Mouse (Mus musculus) stomach, postnatal 0 days (tissue): ENCODE data around the gene Klhl21.

Source experiments
- CTCF ChIP-seq: IDR thresholded peaks from 2 replicates; pipeline ENCODE4 v1.5.1; 2016; ENCODE audit warnings: antibody characterized with exemption, low read depth, mild to moderate bottlenecking, moderate library complexity
- EP300 ChIP-seq: optimal IDR thresholded peaks from 2 replicates; pipeline ENCODE3; 2016; ENCODE audit warnings: antibody characterized with exemption

- TF ChIP-seq CTCF (no peak), EP300 (no peak)
Measured at GRCm38 (mm10) chr4:152062390-152063110, 53.9 kb downstream of the Klhl21 start.
